Mouse (Mus musculus) intestine, embryonic 14.5 days (tissue): ENCODE measurements around the gene Upf2. TPM values are rescaled to one million over a fixed set of nuclear protein-coding genes. Genes with fewer than 3 reads are reported as not detected.

ENCODE experiments used
- ATAC-seq: fragments of 200-750 bp; cut with Nextera tagmentation; replicated peaks from 2 replicates; pipeline ENCODE4 v1.8.0; 2017; ENCODE audit warnings: low read depth, moderate number of reproducible peaks, moderate TSS enrichment, moderate library complexity; ENCODE audit not compliant: low FRiP score, low TSS enrichment
- DNase-seq: peaks from one replicate; pipeline ENCODE4 v3.0.0-alpha.2; 2018; ENCODE audit warnings: low spot score
- H3K27ac ChIP-seq: fragments of 300-500 bp; sonication (generic); 2 replicates; pipeline ENCODE4 v1.5.1; 2014; ENCODE audit warnings: low read depth, mild to moderate bottlenecking, control low read depth
- H3K27me3 ChIP-seq: fragments of 300-500 bp; sonication (generic); replicated peaks from 2 replicates; pipeline ENCODE4 v1.6.1; 2014; ENCODE audit warnings: low read length, control low read depth; ENCODE audit not compliant: control insufficient read depth, insufficient read depth
- H3K36me3 ChIP-seq: fragments of 300-500 bp; sonication (generic); 2 replicates; pipeline ENCODE4 v1.6.1; 2014; ENCODE audit warnings: low read length, control low read depth; ENCODE audit not compliant: control insufficient read depth, insufficient read depth
- H3K4me1 ChIP-seq: fragments of 300-500 bp; sonication (generic); replicated peaks from 2 replicates; pipeline ENCODE4 v1.6.1; 2014; ENCODE audit warnings: low read length, control low read depth, mixed read lengths; ENCODE audit not compliant: control insufficient read depth, insufficient read depth
- H3K4me2 ChIP-seq: fragments of 300-500 bp; sonication (generic); 2 replicates; pipeline ENCODE4 v1.6.1; 2014; ENCODE audit warnings: low read length
- H3K4me3 ChIP-seq: fragments of 300-500 bp; sonication (generic); 2 replicates; pipeline ENCODE4 v1.5.1; 2014; ENCODE audit warnings: low read depth, low read length, control low read depth, mixed read lengths
- H3K9ac ChIP-seq: fragments of 300-500 bp; sonication (generic); 2 replicates; pipeline ENCODE4 v1.6.1; 2014; ENCODE audit warnings: mild to moderate bottlenecking, low read length
- H3K9me3 ChIP-seq: fragments of 300-500 bp; sonication (generic); 2 replicates; pipeline ENCODE4 v1.6.1; 2016; ENCODE audit warnings: low read length, control low read depth; ENCODE audit not compliant: control insufficient read depth
- WGBS: fragments of 180-500 bp; shearing (Covaris S2); extraction: QIAGEN DNeasy Blood & Tissue Kit; methylation state at CpG from one replicate; pipeline ENCODE4 v1.1.7; 2014; 5-methylcytosine and 5-hydroxymethylcytosine counted together
- polyA plus RNA-seq: library from polyadenylated mRNA; unstranded; fragments of >200 nt; fragmentation: Nextera tagmentation; extraction: Ambion mirVana; gene quantifications from 2 replicates; pipeline ENCODE4 v1.2.1, GENCODE M21; 2014

Gene Upf2
- polyA plus RNA-seq, 1 experiment from 2014 or later = 11.5 TPM

DNA sequence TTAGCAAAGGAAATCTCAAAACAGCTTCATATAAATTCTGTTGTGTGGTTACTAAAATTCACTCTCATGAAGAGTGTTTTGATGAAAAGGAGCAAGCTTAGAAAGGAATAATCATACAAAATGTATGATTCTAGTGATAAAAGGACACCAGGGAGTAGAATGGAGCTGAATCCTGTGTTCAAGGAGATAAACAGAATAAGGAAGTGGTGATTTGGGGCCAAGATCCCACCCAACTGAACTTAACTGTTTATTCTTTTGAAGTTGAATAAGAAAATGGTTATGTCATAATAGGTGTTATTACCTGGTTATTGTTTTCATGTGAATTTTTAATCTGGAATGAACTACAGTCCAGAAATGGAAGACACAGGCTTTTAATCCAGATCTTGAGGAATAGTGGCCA is 69.3 kb downstream of the Upf2 start:
- H3K4me3 ChIP-seq = no peak overlapping the region
- H3K36me3 ChIP-seq = peaks cover 51% of the 10 kb centered on the region

DNA sequence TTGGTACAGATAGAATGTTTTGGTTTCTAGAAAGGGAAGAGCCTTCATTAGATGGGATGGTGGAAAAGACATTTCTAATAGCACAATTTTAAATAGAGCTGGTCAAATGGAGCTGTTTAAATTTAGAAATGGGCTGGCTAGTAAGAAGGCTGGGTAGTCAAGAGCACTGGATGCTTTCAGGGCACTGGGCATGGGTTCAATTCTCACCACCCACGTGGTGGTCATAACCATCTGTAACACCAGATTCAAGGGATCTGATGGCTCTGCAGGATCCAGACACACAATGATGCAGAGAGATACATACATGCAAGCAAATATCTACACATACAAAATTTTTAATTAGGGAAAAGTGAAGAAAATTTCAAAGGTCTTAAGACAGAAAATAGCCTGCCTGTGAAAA is 91.4 kb downstream of the Upf2 start:
- H3K9me3 ChIP-seq = no peaks in the 10 kb centered on the region
- 89% methylated on average over 1 of the region's 1 CpGs for WGBS
- H3K27ac ChIP-seq = no peak overlapping the region
- H3K4me2 ChIP-seq = no peak overlapping the region
- H3K4me1 ChIP-seq = no peaks in the 10 kb centered on the region
- H3K27me3 ChIP-seq = no peaks in the 10 kb centered on the region
- no peak for ATAC-seq
- no peak overlapping the region for H3K4me3 ChIP-seq
- H3K9ac ChIP-seq = no peak overlapping the region
- peaks cover 48% of the 10 kb centered on the region for H3K36me3 ChIP-seq
- DNase-seq = no peak

More for the DNA sequence above, 69.3 kb downstream of the Upf2 start:
- ATAC-seq (no peak), DNase-seq (no peak)
- H3K4me1 ChIP-seq = no peaks in the 10 kb centered on the region
- H3K9ac ChIP-seq = no peak overlapping the region
- no peaks in the 10 kb centered on the region for H3K9me3 ChIP-seq
- no peaks in the 10 kb centered on the region for H3K27me3 ChIP-seq
- no peak overlapping the region for H3K27ac ChIP-seq
- no peak overlapping the region for H3K4me2 ChIP-seq

GRCm38 (mm10) chr2:6046796-6047195 is 95.5 kb downstream of the Upf2 start:
- DNase-seq = no peak
- Histone ChIP-seq H3K27me3 (no peaks in the 10 kb centered on the region), H3K9ac (no peak overlapping the region), H3K27ac (no peak overlapping the region), H3K4me2 (no peak overlapping the region), H3K4me3 (no peak overlapping the region), H3K36me3 (peaks cover 62% of the 10 kb centered on the region), H3K9me3 (no peaks in the 10 kb centered on the region), H3K4me1 (no peaks in the 10 kb centered on the region)
- WGBS = 71% methylated on average over 7 of the region's 7 CpGs
- ATAC-seq = no peak

GRCm38 (mm10) chr2:6048570-6048969 is 97.3 kb downstream of the Upf2 start:
- H3K4me3 ChIP-seq = no peak overlapping the region
- no peak for DNase-seq
- H3K27ac ChIP-seq = no peak overlapping the region
- H3K4me1 ChIP-seq = no peaks in the 10 kb centered on the region
- no peaks in the 10 kb centered on the region for H3K9me3 ChIP-seq
- no peak overlapping the region for H3K4me2 ChIP-seq
- no peak overlapping the region for H3K9ac ChIP-seq
- H3K36me3 ChIP-seq = peaks cover 62% of the 10 kb centered on the region
- no peaks in the 10 kb centered on the region for H3K27me3 ChIP-seq
- ATAC-seq = no peak; the same call in 1 of the 2 replicates
- 59% methylated on average over 4 of the region's 4 CpGs for WGBS

- no peak overlapping the region for H3K4me3 ChIP-seq
- DNase-seq (no peak), ATAC-seq (no peak)
- no peaks in the 10 kb centered on the region for H3K27me3 ChIP-seq
- no peak overlapping the region for H3K27ac ChIP-seq
- no peaks in the 10 kb centered on the region for H3K4me1 ChIP-seq
- H3K4me2 ChIP-seq = no peak overlapping the region
- H3K9me3 ChIP-seq = no peaks in the 10 kb centered on the region
- no peak overlapping the region for H3K9ac ChIP-seq
- 89% methylated on average over 3 of the region's 3 CpGs for WGBS
- peaks cover 60% of the 10 kb centered on the region for H3K36me3 ChIP-seq
Measured at GRCm38 (mm10) chr2:6049018-6049417, 97.7 kb downstream of the Upf2 start.

DNA sequence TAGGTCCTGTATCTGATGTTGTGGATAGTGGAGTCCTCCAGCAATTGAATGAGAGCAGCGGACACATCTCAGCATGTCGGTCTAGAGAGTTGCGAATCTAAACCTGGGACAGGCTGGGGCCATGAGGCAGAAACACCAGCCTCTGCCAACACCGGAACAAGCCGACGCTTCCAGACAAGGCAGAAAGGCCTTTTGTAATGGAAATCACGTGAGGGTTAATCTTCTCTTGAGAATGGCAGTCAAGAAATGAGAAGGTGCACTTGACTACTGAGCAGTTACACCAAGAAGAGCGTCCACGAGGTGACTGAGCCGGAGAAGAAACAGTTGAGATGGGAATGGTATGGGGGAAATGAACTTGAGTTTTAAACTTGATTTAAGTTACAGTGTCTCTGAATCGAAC is 104.2 kb downstream of the Upf2 start:
- WGBS = 95% methylated on average over 11 of the region's 11 CpGs
- H3K4me3 ChIP-seq = no peak overlapping the region
- no peak overlapping the region for H3K27ac ChIP-seq
- no peak overlapping the region for H3K4me2 ChIP-seq
- no peaks in the 10 kb centered on the region for H3K9me3 ChIP-seq
- H3K9ac ChIP-seq = no peak overlapping the region
- H3K36me3 ChIP-seq = peaks cover 52% of the 10 kb centered on the region
- no peaks in the 10 kb centered on the region for H3K27me3 ChIP-seq
- no peak for ATAC-seq
- H3K4me1 ChIP-seq = no peaks in the 10 kb centered on the region
- no peak for DNase-seq

DNA sequence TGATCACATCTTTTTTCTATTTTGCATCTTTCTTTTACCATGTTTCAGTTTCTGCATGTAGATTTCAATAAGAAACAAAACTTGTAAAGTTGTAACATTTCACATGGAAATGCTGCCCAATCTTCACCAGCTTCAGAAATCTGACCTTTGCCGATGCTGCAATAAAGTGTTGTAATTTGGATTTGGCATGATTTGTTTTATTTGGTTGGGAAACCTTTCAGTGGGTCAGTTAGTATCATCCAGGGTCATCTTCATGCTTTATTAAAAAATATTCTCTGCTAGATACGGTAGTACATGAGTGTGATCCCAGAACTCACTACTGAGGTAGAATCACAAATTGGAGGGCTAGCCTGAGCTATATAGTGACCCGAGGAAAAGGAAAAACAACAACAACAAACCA is 105.2 kb downstream of the Upf2 start:
- DNase-seq (no peak), ATAC-seq (no peak)
- Histone ChIP-seq H3K4me2 (no peak overlapping the region), H3K9me3 (no peaks in the 10 kb centered on the region), H3K4me3 (no peak overlapping the region), H3K27ac (no peak overlapping the region), H3K9ac (no peak overlapping the region), H3K4me1 (no peaks in the 10 kb centered on the region), H3K36me3 (peaks cover 42% of the 10 kb centered on the region), H3K27me3 (no peaks in the 10 kb centered on the region)
- 92% methylated on average over 3 of the region's 3 CpGs for WGBS

DNA sequence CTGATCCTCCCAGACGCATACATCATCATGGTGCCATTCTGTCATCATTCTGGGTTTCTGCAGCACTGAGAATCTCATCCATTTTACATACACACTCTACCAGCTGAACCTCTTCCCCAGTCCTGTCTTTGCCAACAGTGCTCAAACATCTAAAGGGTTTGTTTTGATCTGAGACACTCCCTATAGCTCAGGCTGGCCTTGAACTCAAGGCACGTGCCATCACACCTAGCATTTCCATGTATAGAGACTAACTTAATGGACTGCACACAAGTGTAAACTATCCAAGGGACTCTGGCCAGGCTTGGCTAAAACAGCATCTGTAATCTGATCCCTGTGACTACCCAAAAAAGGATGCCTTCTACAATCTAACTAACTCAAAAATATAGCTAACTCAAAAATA is 108.0 kb downstream of the Upf2 start:
- Histone ChIP-seq H3K36me3 (peaks cover 24% of the 10 kb centered on the region), H3K9me3 (no peaks in the 10 kb centered on the region), H3K4me2 (no peak overlapping the region), H3K27me3 (no peaks in the 10 kb centered on the region), H3K27ac (no peak overlapping the region), H3K4me1 (no peaks in the 10 kb centered on the region), H3K9ac (no peak overlapping the region), H3K4me3 (no peak overlapping the region)
- no peak for ATAC-seq
- WGBS = 73% methylated on average over 2 of the region's 2 CpGs
- no peak for DNase-seq

DNA sequence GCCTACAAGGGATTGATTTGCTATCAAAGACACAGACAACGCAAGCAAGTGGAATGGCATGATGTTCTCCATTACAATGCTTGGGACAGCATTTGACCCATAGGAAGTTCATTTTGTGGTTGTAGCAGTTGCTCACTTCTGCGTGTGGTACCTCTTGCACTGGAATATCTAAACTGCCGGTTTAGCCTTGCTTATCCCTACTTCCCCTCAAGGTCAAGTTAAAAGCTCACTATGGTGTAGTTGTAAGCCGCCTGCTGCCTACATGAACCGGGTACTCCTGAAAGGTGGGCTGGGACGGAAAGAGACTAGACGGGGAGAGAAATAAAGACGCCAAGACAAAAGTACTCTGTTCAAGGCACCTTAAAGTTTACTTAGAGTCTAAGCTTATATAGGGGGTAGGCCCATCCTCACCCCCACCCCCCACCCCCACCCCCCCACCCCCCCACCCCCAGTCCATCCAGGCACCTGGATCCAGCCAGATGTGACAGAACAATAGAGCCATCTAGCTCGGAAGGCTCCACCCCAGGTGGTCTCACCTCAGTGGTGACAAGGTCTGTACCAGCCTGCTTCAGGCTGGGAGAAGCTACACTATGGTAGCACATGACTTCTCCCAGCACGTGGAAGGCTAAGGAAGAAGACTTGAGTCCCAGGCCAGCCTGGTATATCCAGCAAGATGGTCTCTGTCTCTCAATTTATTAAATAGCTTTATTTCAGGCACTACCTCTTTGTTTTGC is 109.0 kb downstream of the Upf2 start:
- WGBS = 75% methylated on average over 10 of the region's 10 CpGs
- no peak for ATAC-seq

More for the DNA sequence above, 109.0 kb downstream of the Upf2 start:
- H3K4me3 ChIP-seq = no peak overlapping the region
- H3K4me2 ChIP-seq = no peak overlapping the region
- no peak for DNase-seq
- H3K4me1 ChIP-seq = no peaks in the 10 kb centered on the region
- H3K27ac ChIP-seq = no peak overlapping the region
- H3K36me3 ChIP-seq = peaks cover 18% of the 10 kb centered on the region
- no peaks in the 10 kb centered on the region for H3K9me3 ChIP-seq
- no peak overlapping the region for H3K9ac ChIP-seq
- no peaks in the 10 kb centered on the region for H3K27me3 ChIP-seq
